Mouse (Mus musculus): ENCODE results near the gene Cbs.

Cbs gene

DNA sequence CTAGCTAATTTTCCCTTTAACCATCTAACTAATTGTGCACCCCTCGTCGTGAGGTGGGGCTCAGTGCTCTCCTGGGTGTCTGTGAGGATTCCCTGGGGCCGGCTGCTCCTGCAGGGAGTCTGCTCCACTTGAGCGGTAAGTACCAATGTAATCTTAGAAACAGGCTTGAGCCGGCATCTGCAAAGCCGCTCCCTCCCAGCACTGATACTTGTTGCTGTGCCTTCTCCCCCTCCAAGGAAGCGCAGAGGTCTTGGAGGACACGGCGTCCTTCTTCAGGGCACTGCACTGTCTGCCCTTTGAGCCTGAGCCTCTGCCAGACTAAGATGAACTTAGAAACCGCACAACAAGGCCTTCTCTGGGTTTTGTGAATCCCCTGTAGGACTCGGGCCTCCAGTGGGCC, 46.2 kb downstream of the Cbs start:
- in situ Hi-C loops (cut with MboI, MseI): no loop called here

DNA sequence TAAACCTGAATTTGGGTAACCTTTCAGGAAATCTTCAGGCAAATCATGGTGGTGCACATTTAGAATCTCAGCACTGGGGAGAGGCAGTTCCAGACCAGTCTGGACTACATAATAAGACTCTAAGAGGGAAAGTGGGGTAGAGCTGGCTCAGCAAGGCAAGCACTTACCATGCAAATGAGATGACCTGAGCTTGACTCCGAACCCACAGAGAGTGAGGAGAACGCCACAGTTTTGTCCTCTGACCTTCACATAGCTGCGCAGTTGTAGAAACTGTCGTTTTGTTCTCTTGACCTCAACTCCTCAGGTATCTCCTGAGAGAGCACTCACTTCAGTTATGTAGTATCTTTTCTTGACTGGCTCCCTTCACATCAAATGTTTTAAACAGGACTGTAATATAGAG, 48.3 kb downstream of the Cbs start:
- in situ Hi-C loops (cut with MboI, MseI): no loop called here

DNA sequence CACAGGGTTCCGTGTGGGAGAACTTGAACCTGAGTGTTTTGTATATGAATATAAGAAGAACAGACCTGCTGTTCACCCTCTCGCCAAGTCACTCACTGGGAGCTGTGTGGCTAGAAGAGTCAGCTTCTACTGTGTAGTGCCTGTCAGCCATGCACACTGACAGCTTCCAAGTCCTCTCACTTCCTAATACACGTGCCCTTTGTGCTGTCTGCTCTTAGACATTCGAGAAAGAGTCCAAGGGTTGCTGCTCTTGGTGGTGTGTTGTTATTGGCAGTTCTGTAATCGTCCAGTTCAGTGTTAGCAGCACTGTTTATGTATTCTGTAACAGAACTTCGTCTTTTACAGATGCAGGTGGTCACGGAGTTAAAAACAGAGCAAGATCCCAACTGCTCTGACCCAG, 48.9 kb downstream of the Cbs start:
- in situ Hi-C loops (cut with MboI, MseI): no loop called here

DNA sequence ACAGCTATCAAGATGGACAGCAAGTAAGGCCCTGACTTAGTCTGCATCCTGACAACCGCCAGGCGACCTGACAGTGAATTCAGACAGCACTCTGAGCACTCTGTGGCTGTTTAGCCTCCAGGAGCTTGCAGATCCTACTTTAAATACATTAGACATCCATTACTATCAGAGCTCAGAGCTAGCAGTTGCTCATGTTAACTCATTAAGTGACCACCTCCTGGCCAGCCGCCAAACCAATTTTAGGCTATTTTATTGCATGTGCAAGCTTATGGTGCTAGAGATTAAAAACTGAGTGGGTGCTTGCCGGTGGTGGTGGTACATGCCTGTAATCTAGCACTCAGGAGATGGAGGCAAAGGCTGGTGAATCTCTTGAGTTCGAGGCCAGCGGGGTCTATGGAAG, 53.3 kb downstream of the Cbs start:
- in situ Hi-C loops (cut with MboI, MseI): loop anchor here (5.0 kb wide), 1 partner anchor 46 kb away; no protein-coding TSS in a partner anchor

DNA sequence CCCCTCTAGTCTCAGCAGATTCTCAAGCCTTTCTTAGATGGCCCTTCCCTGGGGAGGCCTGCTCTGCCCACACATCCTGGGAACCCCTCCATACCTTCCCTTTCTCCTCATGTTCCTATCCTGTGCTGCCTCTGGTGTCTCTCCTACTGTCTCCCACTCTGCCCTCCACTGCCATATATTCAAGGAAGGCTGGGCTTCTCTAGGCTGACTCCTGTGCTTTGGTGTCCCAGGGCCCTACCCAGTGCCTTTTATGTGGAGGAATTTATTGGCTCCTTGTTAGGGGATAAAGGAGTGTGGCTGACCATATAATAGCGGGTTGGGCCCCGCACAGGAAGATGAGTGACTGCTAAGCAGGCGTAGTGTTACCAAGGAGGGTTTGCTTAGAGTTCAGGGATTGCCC, 53.9 kb downstream of the Cbs start:
- in situ Hi-C loops (cut with MboI, MseI): loop anchor here (5.0 kb wide), 1 partner anchor 46 kb away; no protein-coding TSS in a partner anchor

DNA sequence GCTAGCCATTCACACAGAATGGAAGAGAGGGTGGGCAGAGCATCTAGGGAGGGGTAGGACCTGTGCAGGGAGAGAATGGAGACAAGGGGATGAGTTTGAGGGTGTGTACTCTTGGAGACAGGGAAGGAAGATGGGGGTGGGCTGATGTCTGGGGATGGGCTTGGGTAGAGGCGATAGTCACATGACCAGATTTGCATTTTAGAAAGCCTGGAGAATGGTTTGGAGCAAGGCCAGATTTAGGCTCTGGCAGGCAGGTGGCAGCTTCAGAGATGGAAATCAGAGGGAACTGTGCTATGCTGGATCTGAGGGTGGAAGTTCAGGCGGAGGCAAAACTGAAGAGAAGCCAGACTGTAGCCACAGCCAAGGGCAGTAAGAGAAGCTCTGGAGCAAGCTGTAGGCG, 56.7 kb downstream of the Cbs start:
- in situ Hi-C loops (cut with MboI, MseI): loop anchor here (5.0 kb wide), 1 partner anchor 43 kb away; no protein-coding TSS in a partner anchor

DNA sequence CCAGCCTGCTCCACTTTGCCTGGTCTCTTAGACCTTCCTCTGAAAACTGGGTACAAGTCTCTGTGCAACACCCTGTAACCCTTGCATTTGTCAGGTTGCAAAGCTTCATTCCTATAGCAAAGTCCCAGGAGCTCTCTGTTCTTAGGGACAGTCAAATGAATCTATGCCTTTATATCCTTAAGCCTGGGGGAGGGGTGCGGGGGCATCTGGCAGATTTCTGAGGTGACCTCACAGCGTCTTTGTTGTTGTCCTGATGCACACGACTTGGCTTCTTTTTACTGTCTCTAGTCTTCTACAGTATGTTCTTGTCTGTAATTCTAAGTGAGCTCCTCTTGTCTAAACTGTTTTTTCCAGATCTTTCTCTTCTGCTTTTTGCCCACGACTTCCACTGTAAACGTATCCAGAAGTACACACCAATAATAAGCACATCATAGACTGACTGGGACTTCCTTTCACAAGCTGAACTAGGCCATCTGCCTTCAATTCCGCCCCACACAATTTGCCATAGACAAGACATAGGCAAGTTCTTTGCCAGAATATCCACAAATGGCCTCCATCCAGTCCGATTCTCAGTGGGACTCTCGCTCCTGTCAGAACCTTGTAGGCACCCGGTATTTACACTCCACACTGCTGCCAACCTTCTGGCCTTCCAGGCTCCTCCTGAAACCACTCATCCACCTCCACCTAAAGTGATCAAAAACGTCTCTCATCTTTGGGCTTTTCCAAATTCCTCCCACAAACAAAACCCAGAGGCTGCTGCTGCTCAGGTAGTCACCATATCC, 60.5 kb downstream of the Cbs start:
- in situ Hi-C loops (cut with MboI, MseI): no loop called here

DNA sequence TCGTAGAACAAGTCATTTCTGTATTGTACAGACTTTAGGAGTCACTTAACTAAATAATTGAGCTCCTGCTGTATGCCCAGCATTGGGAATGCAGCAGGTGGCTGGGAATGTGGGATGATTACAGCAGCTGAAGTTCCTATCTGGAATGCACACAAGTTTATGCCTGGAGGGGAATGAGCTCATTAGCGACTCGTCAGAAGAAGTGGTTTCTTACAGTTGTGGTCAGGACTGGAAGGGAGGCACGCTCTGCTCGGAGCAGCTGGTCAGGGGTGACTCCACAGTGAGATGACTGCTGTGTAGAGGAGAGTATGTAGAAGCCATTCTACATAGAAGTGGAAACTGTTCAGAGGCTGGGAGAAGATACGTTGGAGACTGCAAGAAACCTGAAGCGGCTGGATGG, 62.4 kb downstream of the Cbs start:
- in situ Hi-C loops (cut with MboI, MseI): no loop called here

DNA sequence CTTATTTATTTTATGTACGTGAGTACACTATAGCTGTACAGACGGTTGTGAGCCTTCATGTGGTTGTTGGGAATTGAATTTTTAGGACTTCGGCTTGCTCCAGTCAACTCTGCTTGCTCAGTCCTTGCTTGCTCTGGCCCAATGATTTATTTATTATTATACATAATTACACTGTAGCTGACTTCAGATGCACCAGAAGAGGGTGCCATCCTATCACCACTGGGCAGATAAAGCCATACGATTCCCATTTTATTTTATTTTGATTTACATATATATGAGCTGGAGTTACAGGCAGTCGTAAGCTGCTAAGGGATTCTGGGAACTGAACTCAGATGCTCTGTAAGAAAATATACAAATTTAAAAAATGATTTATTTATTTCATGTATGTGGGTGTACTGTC, 65.3 kb downstream of the Cbs start:
- in situ Hi-C loops (cut with MboI, MseI): no loop called here

DNA sequence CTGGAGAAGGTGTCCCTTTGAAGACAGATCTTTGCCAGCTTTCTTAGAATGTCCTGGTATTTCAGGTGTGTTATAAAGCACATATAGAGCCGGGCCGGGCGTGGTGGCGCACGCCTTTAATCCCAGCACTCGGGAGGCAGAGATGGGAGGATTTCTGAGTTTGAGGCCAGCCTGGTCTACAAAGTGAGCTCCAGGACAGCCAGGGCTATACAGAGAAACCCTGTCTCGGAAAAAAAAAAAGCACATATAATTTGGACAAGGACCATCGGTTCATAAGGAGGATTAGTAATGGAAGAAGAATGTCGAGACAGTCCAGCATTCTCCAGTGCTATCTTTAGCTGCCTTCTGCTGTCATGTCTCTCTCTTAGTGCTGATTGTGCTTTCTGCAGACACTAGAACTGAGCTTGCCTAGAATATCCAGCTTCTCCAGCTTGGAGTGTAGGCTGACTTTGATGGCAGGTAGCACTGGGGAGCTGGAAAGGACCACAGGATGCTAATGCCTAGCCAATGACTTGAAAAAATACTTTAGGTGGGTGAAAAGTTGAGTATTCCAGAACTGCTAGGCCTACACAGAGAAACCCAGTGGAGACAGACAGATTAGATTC, 66.6 kb downstream of the Cbs start:
- in situ Hi-C loops (cut with MboI, MseI): no loop called here

DNA sequence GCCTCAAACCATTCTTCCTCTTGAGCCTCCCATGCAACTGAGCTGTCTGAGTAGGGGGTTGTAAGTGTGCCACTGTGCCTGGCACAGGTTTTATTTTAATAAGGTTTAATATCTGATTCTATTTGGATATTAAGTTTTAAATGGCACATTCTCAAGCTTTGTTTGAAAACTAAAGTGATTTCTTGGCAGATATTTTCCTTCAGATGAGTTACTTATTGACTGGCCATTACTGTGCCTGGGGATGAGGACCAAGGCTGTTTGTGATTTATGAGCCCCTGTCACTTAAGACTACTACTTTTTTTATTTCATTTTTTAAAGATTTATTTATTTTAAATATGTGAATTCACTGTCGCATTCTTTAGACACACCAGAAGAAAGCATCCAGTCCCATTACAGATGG, 67.3 kb downstream of the Cbs start:
- in situ Hi-C loops (cut with MboI, MseI): no loop called here

DNA sequence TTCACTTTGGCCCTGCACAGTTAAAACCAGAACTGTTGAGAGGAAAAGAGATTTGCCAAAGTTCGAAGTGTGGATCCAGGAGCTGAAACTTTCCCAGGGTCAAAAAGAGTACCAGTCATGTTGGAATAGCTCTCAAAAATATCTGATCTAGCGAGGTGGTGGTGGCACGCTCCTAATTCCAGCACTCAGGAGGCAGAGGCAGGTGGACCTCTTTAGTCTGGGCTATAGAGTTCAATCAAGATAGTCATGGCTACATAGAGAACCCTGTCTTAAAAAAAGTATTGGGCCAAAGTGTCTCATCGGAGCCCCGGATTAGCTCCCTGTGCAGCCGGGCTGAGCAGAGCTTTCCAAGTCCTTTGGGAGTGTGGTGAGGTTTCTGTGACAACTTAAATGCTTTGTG, 70.8 kb downstream of the Cbs start:
- in situ Hi-C loops (cut with MboI, MseI): no loop called here

DNA sequence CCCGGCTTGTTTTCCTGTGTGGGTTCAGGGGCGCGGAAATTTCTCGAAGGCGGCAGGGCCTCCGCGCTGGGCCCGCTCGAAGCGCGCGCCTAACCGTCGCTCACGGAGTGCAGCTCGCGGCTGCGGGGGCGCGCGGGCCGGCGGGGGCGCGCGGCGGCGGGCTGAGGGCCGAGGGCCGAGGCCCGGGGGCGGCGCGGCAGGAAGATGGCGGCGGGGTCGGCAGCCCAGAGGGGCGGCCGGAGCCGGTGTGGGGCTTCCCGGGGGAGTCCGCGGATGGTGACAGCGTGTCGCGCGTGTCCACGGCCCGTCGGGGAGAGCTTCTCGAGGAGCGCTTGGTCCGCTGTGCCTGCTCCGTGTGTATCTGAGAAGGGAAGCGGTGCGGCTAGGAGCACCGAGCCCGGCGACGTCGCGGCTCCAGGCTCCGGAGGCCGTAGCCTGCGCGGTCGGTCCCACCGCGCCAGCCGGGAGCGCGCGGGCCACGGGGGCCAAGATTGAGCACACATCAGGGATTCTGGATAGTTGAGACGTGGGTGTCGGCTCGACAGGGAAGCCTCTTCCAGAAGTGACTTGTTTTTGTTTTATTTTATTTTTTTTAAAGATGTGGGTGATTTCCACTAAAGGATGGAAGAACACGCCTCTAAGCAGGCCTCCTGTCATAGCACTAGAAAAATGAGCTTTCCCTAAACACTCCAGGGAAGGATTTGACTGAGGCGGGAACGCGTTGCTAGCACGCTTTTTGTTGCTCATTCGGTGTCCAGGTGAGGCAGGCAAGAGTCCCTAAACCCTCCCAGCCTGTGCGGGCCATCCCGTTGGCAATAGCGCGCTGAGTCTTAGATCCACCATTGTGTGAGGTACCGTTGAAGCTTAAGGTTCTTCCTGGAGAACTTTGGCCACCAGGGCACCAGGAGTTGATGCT, 71.6 kb downstream of the Cbs start:
- in situ Hi-C loops (cut with MboI, MseI): no loop called here

DNA sequence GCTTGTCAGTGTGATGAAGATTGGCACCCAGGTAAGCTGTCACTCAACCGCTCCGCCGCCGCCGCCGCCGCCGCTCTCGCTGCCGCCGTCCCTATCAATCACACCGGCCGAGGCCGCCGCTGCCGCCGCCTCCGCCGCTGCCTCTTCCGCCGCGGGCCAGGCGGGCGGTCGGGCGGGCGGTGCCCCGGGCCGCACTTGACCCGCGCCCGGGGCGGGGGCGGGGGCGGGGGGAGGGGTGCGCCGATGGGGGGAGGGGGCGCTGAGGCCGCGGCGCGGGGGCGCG, 72.2 kb downstream of the Cbs start:
- in situ Hi-C loops (cut with MboI, MseI): loop anchor here (5.0 kb wide), 1 partner anchor 47 kb away; the partner anchor contains the start of gene Wdr4

DNA sequence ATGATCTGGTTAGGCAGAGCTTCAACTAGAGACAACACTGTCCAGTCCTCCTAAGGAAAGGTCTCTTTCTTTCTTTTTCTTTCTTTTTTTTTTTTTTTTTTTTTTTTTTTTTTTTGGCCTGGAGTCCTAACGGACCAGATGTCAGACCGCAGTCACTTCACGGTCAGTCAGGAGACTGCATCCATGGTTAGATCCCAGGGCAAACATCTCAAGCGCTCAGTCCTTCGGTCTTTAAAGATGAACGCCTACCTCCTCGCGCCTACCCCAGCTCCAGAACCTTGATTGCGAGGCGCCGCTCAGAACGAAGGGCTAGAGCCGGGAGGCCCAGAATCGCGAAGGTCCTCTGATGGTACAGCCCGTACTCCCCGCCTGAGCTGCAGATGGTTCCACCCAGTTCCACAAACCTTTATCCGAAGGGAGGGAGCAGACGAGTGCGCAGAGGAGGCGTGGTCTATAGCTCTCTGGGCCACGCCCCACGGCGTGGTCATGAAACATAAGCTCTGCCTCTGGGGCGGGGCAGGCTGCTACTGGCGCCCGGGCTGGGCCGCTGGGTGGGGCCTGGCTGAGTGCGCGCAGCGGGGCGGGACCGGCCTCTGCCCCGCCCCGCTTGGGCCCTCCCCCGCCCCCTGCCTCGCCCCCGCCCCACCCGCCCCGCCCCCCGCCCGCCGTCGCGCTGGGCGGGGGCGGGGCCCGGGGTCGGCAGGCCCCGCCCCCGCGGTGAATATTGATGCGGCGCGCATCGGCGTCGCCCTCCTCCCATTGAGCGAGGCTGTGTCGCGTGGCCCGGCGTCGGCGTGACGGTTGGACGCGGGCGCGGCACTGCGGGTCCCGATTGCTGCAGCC, 72.8 kb downstream of the Cbs start, which contains the start of gene Pknox1:
Pknox1 (plus strand) TSS at position 720 of the 843 bp plus-strand sequence.
- in situ Hi-C loops (cut with MboI, MseI): loop anchor here (5.0 kb wide), 1 partner anchor 47 kb away; the partner anchor contains the start of gene Wdr4

DNA sequence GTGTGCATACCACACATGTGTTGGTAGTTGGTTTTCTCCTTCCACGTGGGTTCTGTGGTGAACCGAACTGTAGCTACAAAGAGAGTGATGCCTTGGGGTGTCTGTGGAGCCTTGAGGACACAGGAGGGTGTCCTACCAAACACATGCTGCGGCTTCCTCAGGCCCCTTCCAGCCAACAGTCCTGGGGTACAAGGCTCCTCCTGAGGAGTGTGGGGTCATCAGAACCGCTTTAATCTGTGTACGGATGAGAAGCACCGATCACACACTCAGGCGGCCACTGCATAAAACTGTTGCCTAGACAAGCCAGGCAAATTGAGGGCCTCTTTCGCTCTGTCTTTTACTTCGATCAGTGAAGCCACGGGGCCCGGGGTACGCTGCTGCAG, 73.4 kb downstream of the Cbs start:
- in situ Hi-C loops (cut with MboI, MseI): loop anchor here (5.0 kb wide), 1 partner anchor 46 kb away; the partner anchor contains the start of gene Wdr4

DNA sequence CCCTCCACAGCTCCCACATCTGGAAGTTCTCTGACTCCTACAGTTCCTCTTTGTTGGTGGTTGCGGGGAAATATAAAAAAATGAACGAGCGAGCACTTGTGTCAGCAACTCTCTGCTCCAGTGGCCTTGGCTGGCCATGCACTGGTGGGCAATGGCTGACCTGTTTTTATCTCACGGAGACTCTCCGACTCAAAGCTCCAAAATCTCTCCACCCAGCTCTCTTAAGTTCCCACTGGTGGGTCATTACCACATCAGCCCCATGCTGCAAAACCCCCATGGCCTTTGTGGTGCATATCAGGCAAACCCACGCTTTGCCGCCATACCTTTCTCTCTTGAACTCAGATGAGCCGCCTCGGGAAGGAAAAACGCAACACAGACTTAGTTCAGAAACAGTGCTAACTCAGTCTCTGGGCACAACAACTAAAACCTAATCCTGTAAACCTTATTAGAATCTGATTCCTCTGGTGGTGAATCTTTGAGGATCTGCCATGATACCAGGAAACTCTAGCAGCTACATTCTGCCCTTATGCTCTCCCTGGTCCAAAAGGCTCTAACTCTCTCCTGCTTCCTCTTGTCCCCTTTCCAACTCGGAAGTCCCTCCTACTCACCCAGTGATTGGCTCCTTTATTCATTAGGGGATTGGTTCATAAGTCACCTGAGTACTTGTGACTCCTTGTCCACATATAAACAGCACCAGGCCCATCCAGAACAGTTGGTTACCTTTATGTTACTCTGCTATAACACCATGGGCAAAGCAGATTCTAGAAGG, 77.8 kb downstream of the Cbs start:
- in situ Hi-C loops (cut with MboI, MseI): no loop called here
